26 mouse cellular contexts compared by ENCODE assay signal in genomic region chr5:115851029-115851365, GRCm38 (mm10). TPM values are rescaled to one million over a fixed set of nuclear protein-coding genes. Genes with fewer than 3 reads are reported as not detected.
DNase-seq lines count a peak whose midpoint lies in the region; ATAC-seq and TF ChIP-seq lines count a peak whose summit lies in the region.
"Had no signal": no experiment of that assay in that cellular context is flagged by ENCODE, and none has a peak within 500 bp of the region (broad histone marks: within the 10 kb centered on the region; RNA-seq: fewer than 3 reads in every experiment).

No protein-coding gene starts in this region.

- no peaks in the 10 kb centered on the region for H3K27me3 ChIP-seq in liver, embryonic 11.5 days (replicated peaks; ENCODE audit: control insufficient read depth, insufficient read depth, low read length)
- H3K27me3 ChIP-seq in liver, embryonic 12.5 days (replicated peaks): no peaks in the 10 kb centered on the region
- H3K27me3 ChIP-seq in neural tube, embryonic 15.5 days (replicated peaks): no peaks in the 10 kb centered on the region
- H3K27me3 ChIP-seq: heart, embryonic 13.5 days; limb, embryonic 13.5 days; megakaryocyte, embryonic 14.5 days; midbrain, embryonic 15.5 days; stomach, embryonic 15.5 days had no signal

- no peak overlapping the region for H3K4me3 ChIP-seq in liver, embryonic 11.5 days (ENCODE audit: low read depth, low read length)
- H3K4me3 ChIP-seq in liver, embryonic 12.5 days: no peak overlapping the region
- no peak overlapping the region; the same call in 1 of the 2 replicates for H3K4me3 ChIP-seq in layer of hippocampus, adult 2 months
- H3K4me3 ChIP-seq in neural tube, embryonic 15.5 days (replicated peaks): no peak overlapping the region
- H3K4me3 ChIP-seq: forebrain, embryonic 10.5 days; heart, embryonic 13.5 days; limb, embryonic 13.5 days; megakaryocyte, embryonic 14.5 days; midbrain, embryonic 15.5 days; stomach, embryonic 15.5 days had no signal

- 0 out of 2 replicates have a peak overlapping the region, but pooled peaks have one; percentile 14 for H3K4me2 ChIP-seq in liver, embryonic 11.5 days
- H3K4me2 ChIP-seq in liver, embryonic 12.5 days: no peak overlapping the region
- H3K4me2 ChIP-seq in neural tube, embryonic 15.5 days: 0 out of 2 replicates have a peak overlapping the region, but pooled peaks have one; percentile 1
- H3K4me2 ChIP-seq: heart, embryonic 13.5 days; limb, embryonic 13.5 days; lung, embryonic 14.5 days; midbrain, embryonic 15.5 days; stomach, embryonic 15.5 days had no signal

- 77% methylated on average over 13 of the region's 13 CpGs for WGBS in liver, embryonic 11.5 days
- WGBS in liver, embryonic 12.5 days (ENCODE audit: insufficient replicate concordance): 85% methylated on average over 13 of the region's 13 CpGs
- WGBS in neural tube, embryonic 15.5 days: 73% methylated on average over 13 of the region's 13 CpGs

- H3K9ac ChIP-seq in liver, embryonic 11.5 days (ENCODE audit: low read depth, low read length): no peak overlapping the region
- no peak overlapping the region for H3K9ac ChIP-seq in liver, embryonic 12.5 days
- no peak overlapping the region for H3K9ac ChIP-seq in neural tube, embryonic 15.5 days (replicated peaks)
- H3K9ac ChIP-seq: heart, embryonic 13.5 days; limb, embryonic 13.5 days; lung, embryonic 14.5 days; midbrain, embryonic 15.5 days; stomach, embryonic 15.5 days had no signal

- no peak overlapping the region for H3K27ac ChIP-seq in liver, embryonic 11.5 days (ENCODE audit: low read depth, low read length)
- no peak overlapping the region for H3K27ac ChIP-seq in liver, embryonic 12.5 days
- no peak overlapping the region for H3K27ac ChIP-seq in layer of hippocampus, adult 2 months
- H3K27ac ChIP-seq in neural tube, embryonic 15.5 days (replicated peaks): no peak overlapping the region
- H3K27ac ChIP-seq: forebrain, embryonic 10.5 days; heart, embryonic 13.5 days; hindbrain, postnatal 0 days; limb, embryonic 13.5 days; midbrain, embryonic 15.5 days; stomach, embryonic 15.5 days had no signal

- H3K36me3 ChIP-seq in liver, embryonic 11.5 days (ENCODE audit: control insufficient read depth, insufficient read depth, low read length): peaks cover 42% of the 10 kb centered on the region
- peaks cover 95% of the 10 kb centered on the region for H3K36me3 ChIP-seq in liver, embryonic 12.5 days
- no peaks in the 10 kb centered on the region for H3K36me3 ChIP-seq in neural tube, embryonic 15.5 days
- H3K36me3 ChIP-seq: midbrain, embryonic 15.5 days had no signal

- H3K9me3 ChIP-seq in liver, embryonic 11.5 days (ENCODE audit: control insufficient read depth, low read length): no peaks in the 10 kb centered on the region
- no peaks in the 10 kb centered on the region for H3K9me3 ChIP-seq in liver, embryonic 12.5 days (replicated peaks)
- no peaks in the 10 kb centered on the region for H3K9me3 ChIP-seq in neural tube, embryonic 15.5 days (replicated peaks)
- H3K9me3 ChIP-seq: heart, embryonic 13.5 days; limb, embryonic 13.5 days; megakaryocyte, embryonic 14.5 days; midbrain, embryonic 15.5 days; stomach, embryonic 15.5 days had no signal

- ATAC-seq in liver, embryonic 11.5 days (replicated peaks; ENCODE audit: low FRiP score): no peak
- ATAC-seq in liver, embryonic 12.5 days: no peak
- no peak for ATAC-seq in neural tube, embryonic 15.5 days (ENCODE audit: low FRiP score)
- ATAC-seq: forebrain, embryonic 16.5 days; hindbrain, postnatal 0 days; midbrain, embryonic 15.5 days had no signal

- no peak for DNase-seq in liver, embryonic 11.5 days (ENCODE audit: low spot score)
- peak; percentile 51 to 71 for DNase-seq in layer of hippocampus, adult 2 months (ENCODE audit: low spot score in 2 of 2)
- peak; percentile 19 to 55 for DNase-seq in layer of hippocampus, postnatal 14 days (ENCODE audit: low spot score in 2 of 2)
- no peak for DNase-seq in c-Kit-positive CD71-positive TER-119-positive erythroid progenitor cells, embryonic 14.5 days (ENCODE audit: low spot score)
- no peak for DNase-seq in kidney, postnatal 4 days
- DNase-seq: adrenal gland, adult 2 months; B cell, adult 2 months; cerebellum, adult 18-20 months; cerebellum, postnatal 14 days; gastrocnemius, postnatal 14 days; heart, adult 18-20 months; heart, postnatal 14 days; lung, embryonic 14.5 days; lung, postnatal 36 days; right cerebral cortex, postnatal 25 days; thymus, postnatal 4 days had no signal

- peaks cover 11% of the 10 kb centered on the region for H3K4me1 ChIP-seq in liver, embryonic 11.5 days (replicated peaks; ENCODE audit: control insufficient read depth, insufficient read depth, low read length)
- peaks cover 41% of the 10 kb centered on the region for H3K4me1 ChIP-seq in liver, embryonic 12.5 days
- peaks cover 7% of the 10 kb centered on the region; the same call in 1 of the 2 replicates for H3K4me1 ChIP-seq in neural tube, embryonic 15.5 days
- H3K4me1 ChIP-seq: midbrain, embryonic 15.5 days had no signal

- TF ChIP-seq CTCF in layer of hippocampus, adult 2 months (conservative IDR thresholded peaks at IDR 0.05): no peak

RNA-seq across cellular contexts. Expression of gene Cit, which starts 5.9 kb away (rescaled TPM):
- 55.1 and 58.4 TPM in 2 replicates for polyA plus RNA-seq in liver, embryonic 11.5 days (2014; fragmentation: Nextera tagmentation; extraction: Ambion mirVana)
- 55.8 and 58.4 TPM in 2 replicates for polyA plus RNA-seq in liver, embryonic 12.5 days (2016; fragmentation: Nextera tagmentation; extraction: Ambion mirVana)
- 10 to 100 TPM; 57.2 to 60.5 TPM for total RNA-seq in layer of hippocampus, adult 2 months (2021)
- 10 to 100 TPM; 44.1 to 78.4 TPM for total RNA-seq in layer of hippocampus, postnatal 14 days (2021)
- polyA plus RNA-seq in neural tube, embryonic 15.5 days (2015; fragmentation: Nextera tagmentation; extraction: Ambion mirVana): 38.8 and 40.1 TPM in 2 replicates

Comparison
In these comparisons a context has a peak if more than half of its experiments do, and no peak if none do; other contexts are left out.
1. DNase-seq: peak in layer of hippocampus, adult 2 months (2 of 2) and layer of hippocampus, postnatal 14 days (2 of 2); none in liver, embryonic 11.5 days (single experiment), c-Kit-positive CD71-positive TER-119-positive erythroid progenitor cells, embryonic 14.5 days (single experiment) and kidney, postnatal 4 days (0 of 2).